Mouse (Mus musculus) CH12.LX (cell line): ENCODE results near the gene Acsl1. TPM values are rescaled to one million over a fixed set of nuclear protein-coding genes. Genes with fewer than 3 reads are reported as not detected.

Experiments used
- DNase-seq: peaks from one replicate; pipeline ENCODE4 v3.0.0-alpha.2; 2013; ENCODE audit errors: extremely low read depth
- H3K27ac ChIP-seq: 2 replicates; pipeline ENCODE4 v1.5.1; 2012; ENCODE audit warnings: low read depth, mild to moderate bottlenecking, control low read depth, moderate library complexity; ENCODE audit not compliant: insufficient read depth
- H3K27me3 ChIP-seq: replicated peaks from 2 replicates; pipeline ENCODE3; 2012; ENCODE audit warnings: inconsistent platforms
- H3K36me3 ChIP-seq, 2 experiments: replicated peaks in 1 of 2; 2 replicates each; pipeline versions ENCODE3 to v1.6.1; 2012; ENCODE audit warnings: inconsistent platforms in 1 of 2, low read length in 1 of 2, mild to moderate bottlenecking in 1 of 2, mixed read lengths in 1 of 2, moderate library complexity in 1 of 2; ENCODE audit not compliant: control insufficient read depth in 1 of 2, insufficient read depth in 1 of 2
- H3K4me1 ChIP-seq, 2 experiments: 2 replicates each; pipeline ENCODE4 v1.6.1; 2012; ENCODE audit warnings: inconsistent platforms in 1 of 2, moderate library complexity in 1 of 2; ENCODE audit not compliant: insufficient read depth in 2 of 2, control insufficient read depth in 1 of 2
- H3K4me2 ChIP-seq: 2 replicates; pipeline ENCODE4 v1.6.1; 2012; ENCODE audit warnings: low read depth, mild to moderate bottlenecking, control low read depth; ENCODE audit not compliant: poor library complexity, insufficient read depth, severe bottlenecking
- H3K4me3 ChIP-seq, 3 experiments: fragments of 150-350 bp in 1 of 3; sonication (generic) in 1 of 3; replicated peaks in 1 of 3; 2 replicates each; pipeline versions ENCODE3 to v1.5.1; 2011 to 2012; ENCODE audit warnings: low read depth in 2 of 3, low read length in 2 of 3, mild to moderate bottlenecking in 2 of 3, moderate library complexity in 2 of 3, control low read depth in 1 of 3, improper control_type of control experiment in 1 of 3, inconsistent platforms in 1 of 3, mixed read lengths in 1 of 3; ENCODE audit not compliant: poor library complexity in 1 of 3
- H3K79me2 ChIP-seq: replicated peaks from 2 replicates; pipeline ENCODE4 v1.6.1; 2012; ENCODE audit warnings: mild to moderate bottlenecking, moderate library complexity; ENCODE audit not compliant: control insufficient read depth, poor library complexity, insufficient read depth, severe bottlenecking; ENCODE audit errors: extremely low read depth
- H3K9ac ChIP-seq: 2 replicates; pipeline ENCODE4 v1.6.1; 2012; ENCODE audit warnings: low read depth, mild to moderate bottlenecking, control low read depth, moderate library complexity; ENCODE audit not compliant: insufficient read depth
- H3K9me3 ChIP-seq: replicated peaks from 2 replicates; pipeline ENCODE3; 2012; ENCODE audit warnings: low read length, inconsistent platforms, mixed read lengths
- CHD2 ChIP-seq: IDR thresholded peaks from 2 replicates; pipeline ENCODE4 v1.6.1; 2011; ENCODE audit warnings: low read length, improper control_type of control experiment
- CTCF ChIP-seq, 2 experiments: IDR thresholded peaks in 1 of 2; conservative IDR thresholded peaks in 1 of 2; 2 replicates each; pipeline ENCODE4 v1.5.1; 2011 to 2012; ENCODE audit warnings: low read depth in 2 of 2, low read length in 2 of 2, improper control_type of control experiment in 1 of 2, inconsistent platforms in 1 of 2, mild to moderate bottlenecking in 1 of 2, moderate library complexity in 1 of 2
- E2F4 ChIP-seq: IDR thresholded peaks from 2 replicates; pipeline ENCODE4 v1.6.1; 2011; ENCODE audit warnings: low read depth, low read length, improper control_type of control experiment; ENCODE audit not compliant: insufficient replicate concordance
- ELF1 ChIP-seq: IDR thresholded peaks from 2 replicates; pipeline ENCODE4 v1.6.1; 2014; ENCODE audit warnings: low read depth, mild to moderate bottlenecking, inconsistent platforms, low read length, improper control_type of control experiment
- EP300 ChIP-seq: IDR thresholded peaks from 2 replicates; pipeline ENCODE4 v1.6.1; 2011; ENCODE audit warnings: low read length, improper control_type of control experiment
- ETS1 ChIP-seq: conservative IDR thresholded peaks from 2 replicates; pipeline ENCODE4 v1.6.1; 2012; ENCODE audit warnings: low read depth, mild to moderate bottlenecking, inconsistent platforms, low read length, improper control_type of control experiment, moderate library complexity
- GABPA ChIP-seq: IDR thresholded peaks from 2 replicates; pipeline ENCODE4 v1.6.1; 2012; ENCODE audit warnings: low read depth, low read length, improper control_type of control experiment, inconsistent platforms; ENCODE audit not compliant: insufficient replicate concordance
- HCFC1 ChIP-seq: IDR thresholded peaks from 2 replicates; pipeline ENCODE4 v1.6.1; 2012; ENCODE audit warnings: low read depth, mild to moderate bottlenecking, inconsistent platforms, low read length, improper control_type of control experiment
- JUND ChIP-seq: conservative IDR thresholded peaks from 2 replicates; pipeline ENCODE4 v1.6.1; 2011; ENCODE audit warnings: low read depth, low read length, improper control_type of control experiment
- KAT2A ChIP-seq: IDR thresholded peaks from 2 replicates; pipeline ENCODE4 v1.6.1; 2012; ENCODE audit warnings: low read length, improper control_type of control experiment, inconsistent platforms; ENCODE audit not compliant: insufficient replicate concordance
- MAZ ChIP-seq: IDR thresholded peaks from 2 replicates; pipeline ENCODE4 v1.6.1; 2012; ENCODE audit warnings: low read depth, mild to moderate bottlenecking, inconsistent platforms, low read length, improper control_type of control experiment, moderate library complexity
- MEF2A ChIP-seq: IDR thresholded peaks from 2 replicates; pipeline ENCODE4 v1.6.1; 2014; ENCODE audit warnings: low read depth, mild to moderate bottlenecking, inconsistent platforms, low read length, improper control_type of control experiment, borderline replicate concordance
- MYC ChIP-seq: IDR thresholded peaks from 2 replicates; pipeline ENCODE4 v1.6.1; 2011; ENCODE audit warnings: low read depth, mild to moderate bottlenecking, improper control_type of control experiment, low read length
- NRF1 ChIP-seq: IDR thresholded peaks from 2 replicates; pipeline ENCODE4 v1.6.1; 2014; ENCODE audit warnings: low read depth, mild to moderate bottlenecking, inconsistent platforms, low read length, improper control_type of control experiment, moderate library complexity
- POLR2A ChIP-seq: IDR thresholded peaks from 2 replicates; pipeline ENCODE4 v1.6.1; 2011; ENCODE audit warnings: low read depth, mild to moderate bottlenecking, improper control_type of control experiment, low read length
- POLR2AphosphoS2 ChIP-seq: IDR thresholded peaks from 2 replicates; pipeline ENCODE4 v1.6.1; 2011; ENCODE audit warnings: low read depth, low read length, improper control_type of control experiment
- SIN3A ChIP-seq: IDR thresholded peaks from 2 replicates; pipeline ENCODE4 v1.6.1; 2012; ENCODE audit warnings: low read length, improper control_type of control experiment, inconsistent platforms
- SMC3 ChIP-seq: IDR thresholded peaks from 2 replicates; pipeline ENCODE4 v1.6.1; 2011; ENCODE audit warnings: low read depth, low read length, improper control_type of control experiment
- TCF12 ChIP-seq: IDR thresholded peaks from 2 replicates; pipeline ENCODE4 v1.6.1; 2014; ENCODE audit warnings: low read depth, mild to moderate bottlenecking, inconsistent platforms, low read length, improper control_type of control experiment
- UBTF ChIP-seq: IDR thresholded peaks from 2 replicates; pipeline ENCODE4 v1.6.1; 2012; ENCODE audit warnings: low read depth, mild to moderate bottlenecking, inconsistent platforms, low read length, improper control_type of control experiment, moderate library complexity
- USF1 ChIP-seq: IDR thresholded peaks from 2 replicates; pipeline ENCODE4 v1.6.1; 2014; ENCODE audit warnings: low read depth, mild to moderate bottlenecking, inconsistent platforms, low read length, improper control_type of control experiment
- ZC3H11A ChIP-seq: IDR thresholded peaks from 2 replicates; pipeline ENCODE4 v1.6.1; 2012; ENCODE audit warnings: low read depth, mild to moderate bottlenecking, inconsistent platforms, low read length, improper control_type of control experiment
- ZKSCAN1 ChIP-seq: IDR thresholded peaks from 2 replicates; pipeline ENCODE4 v1.6.1; 2012; ENCODE audit warnings: low read depth, inconsistent platforms, low read length, improper control_type of control experiment, borderline replicate concordance
- dilution Hi-C: fragments of 300-500 bp; cut with MboI; formaldehyde crosslinking; loops from 2 replicates; pipeline ENCODE4 v1.14.3; 2020; ENCODE audit warnings: low sequenced_read_pairs; ENCODE audit not compliant: extremely low pct_unique_long_range_greater_than_20kb, extremely low pct_ligation_motif_present
- in situ Hi-C: fragments of 300-500 bp; cut with MboI; formaldehyde crosslinking; loops from 3 replicates; pipeline ENCODE4 v1.14.3; 2019; ENCODE audit warnings: low sequenced_read_pairs, low pct_ligation_motif_present, low pct_unique_long_range_greater_than_20kb, mixed read lengths
- polyA plus RNA-seq: library from polyadenylated mRNA; unstranded; fragments of >175 nt; gene quantifications from 2 replicates; pipeline ENCODE4 v1.2.1, GENCODE M21; 2012; ENCODE audit warnings: low read depth; ENCODE audit not compliant: insufficient read length
- total RNA-seq, 2 experiments: library from RNA; depleted of rRNA; stranded (reverse); fragments of 300-350 nt in 1 of 2; fragments of >200 nt in 1 of 2; gene quantifications; 2 replicates each; pipeline ENCODE4 v1.2.3; 2012 to 2014

Acsl1 gene
- total and polyA plus RNA-seq, 3 experiments: 8.7 to 27.9 (median 19.5) TPM

DNA sequence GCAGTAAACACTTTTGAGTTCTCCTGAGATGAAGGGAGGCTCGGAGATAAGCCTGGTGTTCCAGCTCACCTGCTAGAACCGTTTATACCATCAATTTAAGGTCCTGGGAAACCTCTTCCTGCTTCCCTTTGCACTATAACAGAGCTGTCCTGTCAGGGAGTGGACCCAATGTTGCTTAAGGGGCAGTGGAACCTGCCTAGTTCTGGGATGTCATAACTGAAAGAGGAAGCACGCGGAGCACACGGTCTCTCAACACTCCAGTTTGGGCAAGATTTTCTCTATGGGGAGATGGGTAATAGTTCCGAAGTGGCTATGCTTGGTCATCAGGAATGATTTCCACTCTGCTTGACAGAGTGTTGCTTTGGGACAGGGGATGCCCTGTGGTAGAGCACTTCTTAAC is 49.8 kb downstream of the Acsl1 start:
- Histone ChIP-seq H3K9ac (no peak overlapping the region), H3K4me1 (no peaks in the 10 kb centered on the region), H3K4me3 (no peak overlapping the region)
- DNase-seq: no peak
- TF ChIP-seq SIN3A (no peak), UBTF (no peak), E2F4 (no peak), GABPA (no peak), CHD2 (no peak), TCF12 (no peak), SMC3 (no peak), CTCF (conservative IDR thresholded peaks at IDR 0.05 in 1 of 2, IDR thresholded peaks at IDR 0.05 in 1 of 2; ENCODE audit: low read depth in 2 of 2, low read length in 2 of 2) (no peak), JUND (no peak), MYC (no peak), MAZ (no peak), ZKSCAN1 (no peak), ETS1 (no peak), ZC3H11A (no peak), KAT2A (no peak), POLR2A (no peak), POLR2AphosphoS2 (no peak)
- TF ChIP-seq, all 38 proteins: peak for 0
- H3K27ac ChIP-seq: no peak overlapping the region
- no peaks in the 10 kb centered on the region for H3K9me3 ChIP-seq
- H3K27me3 ChIP-seq: no peaks in the 10 kb centered on the region
- no peaks in the 10 kb centered on the region for H3K79me2 ChIP-seq
- in situ Hi-C loops (no loop called here), dilution Hi-C loops (no loop called here)
- H3K4me2 ChIP-seq: no peak overlapping the region
- H3K36me3 ChIP-seq: peaks cover 8 to 78% of the 10 kb centered on the region in 2 experiments

DNA sequence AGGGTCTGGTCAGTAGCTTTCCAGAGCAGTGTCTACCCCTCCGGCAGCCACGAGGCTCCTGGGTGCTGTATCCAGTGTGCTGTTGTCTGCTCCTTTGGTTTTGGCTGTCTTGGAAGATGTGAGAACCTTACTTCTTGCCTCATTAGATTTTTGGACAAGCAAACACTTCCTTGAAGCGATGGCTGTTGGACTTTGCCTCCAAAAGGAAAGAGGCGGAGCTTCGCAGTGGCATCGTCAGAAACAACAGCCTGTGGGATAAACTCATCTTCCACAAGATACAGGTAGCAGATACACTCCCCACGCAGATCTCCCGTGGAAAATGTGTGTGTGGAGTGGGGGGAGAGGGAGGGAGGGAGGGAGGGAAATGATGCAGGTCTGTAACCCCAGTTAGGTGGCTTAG is 55.3 kb downstream of the Acsl1 start:
- dilution Hi-C loops: no loop called here
- Histone ChIP-seq H3K9ac (no peak overlapping the region), H3K27me3 (no peaks in the 10 kb centered on the region), H3K27ac (no peak overlapping the region), H3K9me3 (no peaks in the 10 kb centered on the region)
- in situ Hi-C loops: no loop called here
- TF ChIP-seq USF1 (no peak), TCF12 (no peak), ELF1 (no peak), HCFC1 (no peak), NRF1 (no peak), MEF2A (no peak), ZC3H11A (no peak), EP300 (no peak), MYC (no peak)
- TF ChIP-seq, all 38 proteins: peak for 0
- Histone ChIP-seq H3K79me2 (no peaks in the 10 kb centered on the region), H3K4me2 (no peak overlapping the region), H3K36me3 (peaks cover 4 to 88% of the 10 kb centered on the region in 2 experiments), H3K4me3 (no peak overlapping the region), H3K4me1 (no peaks in the 10 kb centered on the region)
- no peak for DNase-seq
